Mouse (Mus musculus) myocyte (in vitro differentiated cells): ENCODE results near the gene Sema3a. TPM values are rescaled to one million over a fixed set of nuclear protein-coding genes. Genes with fewer than 3 reads are reported as not detected.
A peak's percentile ranks its signal among the peaks of the same experiment; 100 is the strongest.

Source experiments
- H3K27me3 ChIP-seq: one replicate; pipeline ENCODE4 v1.6.1; 2011; ENCODE audit not compliant: control insufficient read depth, insufficient read depth, insufficient read length
- H3K36me3 ChIP-seq: one replicate; pipeline ENCODE4 v1.6.1; 2011; ENCODE audit not compliant: control insufficient read depth, insufficient read depth
- H3K4me2 ChIP-seq: one replicate; pipeline ENCODE4 v1.6.1; 2011; ENCODE audit warnings: low read depth, control low read depth
- H3K4me3 ChIP-seq: one replicate; pipeline ENCODE4 v1.5.1; 2011; ENCODE audit warnings: mild to moderate bottlenecking, control low read depth, moderate library complexity
- H3K79me2 ChIP-seq: one replicate; pipeline ENCODE4 v1.6.1; 2011; ENCODE audit not compliant: control insufficient read depth, insufficient read depth
- H3ac ChIP-seq: one replicate; pipeline ENCODE4 v1.6.1; 2011; ENCODE audit not compliant: control insufficient read depth, insufficient read length
- CEBPB ChIP-seq: IDR thresholded peaks from 2 replicates; pipeline ENCODE4 v1.6.1; 2011; ENCODE audit warnings: mild to moderate bottlenecking, moderate library complexity; ENCODE audit not compliant: poor library complexity, insufficient read depth, severe bottlenecking
- E2F4 ChIP-seq: IDR thresholded peaks from one replicate; pipeline ENCODE4 v1.6.1; 2011; ENCODE audit warnings: mild to moderate bottlenecking, control low read depth, moderate library complexity; ENCODE audit not compliant: insufficient read depth
- MAX ChIP-seq: IDR thresholded peaks from one replicate; pipeline ENCODE4 v1.6.1; 2011; ENCODE audit warnings: low read depth, mild to moderate bottlenecking, control low read depth
- MYOD1 ChIP-seq, 3 experiments: IDR thresholded peaks; one replicate each; pipeline ENCODE4 v1.6.1; 2011; ENCODE audit warnings: control low read depth in 2 of 3, low read depth in 2 of 3, mild to moderate bottlenecking in 2 of 3, moderate library complexity in 1 of 3; ENCODE audit not compliant: insufficient read length in 2 of 3, control insufficient read depth in 1 of 3
- POLR2A ChIP-seq: IDR thresholded peaks from one replicate; pipeline ENCODE4 v1.6.1; 2011; ENCODE audit warnings: low read depth, mild to moderate bottlenecking, control low read depth, moderate library complexity; ENCODE audit not compliant: insufficient read length
- POLR2AphosphoS2 ChIP-seq: IDR thresholded peaks from one replicate; pipeline ENCODE4 v1.6.1; 2011; ENCODE audit warnings: low read depth, control low read depth; ENCODE audit not compliant: insufficient read length
- REST ChIP-seq: IDR thresholded peaks from one replicate; pipeline ENCODE4 v1.6.1; 2011; ENCODE audit warnings: mild to moderate bottlenecking, control low read depth, moderate library complexity; ENCODE audit not compliant: insufficient read depth, insufficient read length
- SRF ChIP-seq: IDR thresholded peaks from one replicate; pipeline ENCODE4 v1.6.1; 2011; ENCODE audit warnings: low read depth; ENCODE audit not compliant: control insufficient read depth, insufficient read length
- TCF12 ChIP-seq: IDR thresholded peaks from one replicate; pipeline ENCODE4 v1.6.1; 2011; ENCODE audit warnings: mild to moderate bottlenecking, control low read depth; ENCODE audit not compliant: poor library complexity, insufficient read depth, severe bottlenecking
- TCF3 ChIP-seq: IDR thresholded peaks from one replicate; pipeline ENCODE4 v1.6.1; 2011; ENCODE audit warnings: low read depth, control low read depth; ENCODE audit not compliant: insufficient read length
- USF1 ChIP-seq: IDR thresholded peaks from one replicate; pipeline ENCODE4 v1.6.1; 2011; ENCODE audit warnings: low read depth, mild to moderate bottlenecking, control low read depth, moderate library complexity
- polyA plus RNA-seq: library from polyadenylated mRNA; unstranded; fragments of >200 nt; fragmentation: generic; extraction: Trizol; gene quantifications from one replicate; pipeline ENCODE4 v1.2.1, GENCODE M21; 2012; ENCODE audit warnings: missing spikeins

Gene Sema3a
- polyA plus RNA-seq, 1 experiment, result 7.2 TPM

DNA sequence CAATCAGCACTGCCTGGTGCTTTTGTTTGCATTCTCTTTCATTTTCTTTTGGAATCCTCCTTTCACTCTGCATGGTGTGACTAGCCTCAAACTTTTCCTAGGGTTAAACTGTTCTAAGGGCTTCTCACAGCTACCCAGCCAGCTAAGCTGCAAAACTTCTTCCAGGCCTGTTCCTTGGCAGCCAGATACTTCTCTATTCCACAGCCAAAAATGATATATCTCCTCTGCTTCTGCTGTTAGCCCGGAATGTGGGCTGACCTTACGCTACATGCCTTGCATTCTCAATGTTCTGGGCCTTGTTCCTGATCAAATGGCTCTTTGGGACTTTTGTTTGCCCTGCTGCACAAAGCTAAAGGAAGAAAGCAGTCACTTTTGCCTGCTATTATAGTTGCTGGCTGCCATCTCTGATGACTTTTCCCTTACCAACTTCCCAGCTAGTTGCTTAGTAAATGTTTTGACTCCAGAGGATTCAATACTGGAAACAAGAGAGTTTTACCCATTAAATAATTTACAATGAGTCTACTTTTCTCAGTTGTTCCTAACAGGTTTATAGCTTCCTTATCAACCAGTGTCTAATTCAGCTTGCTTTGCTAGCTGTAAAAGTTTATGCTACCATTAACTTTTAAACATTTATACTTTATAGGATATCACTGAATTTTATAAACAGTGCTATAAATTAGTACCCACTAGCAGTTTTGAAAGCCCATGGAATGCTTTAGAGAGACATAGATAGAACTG is 422.4 kb downstream of the Sema3a start:
- Histone ChIP-seq H3K4me2 (no peak overlapping the region), H3K36me3 (no peaks in the 10 kb centered on the region), H3K79me2 (no peaks in the 10 kb centered on the region), H3K4me3 (no peak overlapping the region), H3ac (no peak overlapping the region), H3K27me3 (no peaks in the 10 kb centered on the region)
- TF ChIP-seq TCF3, result no peak
- no peak for TF ChIP-seq E2F4
- TF ChIP-seq REST, result no peak
- TF ChIP-seq MAX, result no peak
- TF ChIP-seq POLR2A, result no peak
- TF ChIP-seq SRF, result no peak
- no peak for TF ChIP-seq CEBPB
- no peak for TF ChIP-seq POLR2AphosphoS2

GRCm38 (mm10) chr5:13548210-13548554 is 423.0 kb downstream of the Sema3a start:
- H3K79me2 ChIP-seq, result no peaks in the 10 kb centered on the region
- no peak overlapping the region for H3K4me3 ChIP-seq
- H3K4me2 ChIP-seq, result no peak overlapping the region
- TF ChIP-seq CEBPB, result no peak
- no peak for TF ChIP-seq USF1
- no peak overlapping the region for H3ac ChIP-seq
- H3K27me3 ChIP-seq, result no peaks in the 10 kb centered on the region
- H3K36me3 ChIP-seq, result no peaks in the 10 kb centered on the region

GRCm38 (mm10) chr5:13549080-13549479 is 423.9 kb downstream of the Sema3a start:
- no peaks in the 10 kb centered on the region for H3K27me3 ChIP-seq
- no peaks in the 10 kb centered on the region for H3K36me3 ChIP-seq
- H3K4me2 ChIP-seq, result no peak overlapping the region
- no peaks in the 10 kb centered on the region for H3K79me2 ChIP-seq
- no peak for TF ChIP-seq REST
- TF ChIP-seq POLR2A, result no peak
- no peak for TF ChIP-seq TCF3
- TF ChIP-seq MAX, result no peak
- no peak for TF ChIP-seq POLR2AphosphoS2
- TF ChIP-seq MYOD1 (IDR thresholded peaks at IDR 0.05; ENCODE audit: control insufficient read depth in 1 of 3, insufficient read length in 2 of 3, low read depth in 2 of 3), result peak in 1 of 3 experiments; percentile 36
- no peak for TF ChIP-seq USF1
- no peak overlapping the region for H3K4me3 ChIP-seq
- H3ac ChIP-seq, result no peak overlapping the region

DNA sequence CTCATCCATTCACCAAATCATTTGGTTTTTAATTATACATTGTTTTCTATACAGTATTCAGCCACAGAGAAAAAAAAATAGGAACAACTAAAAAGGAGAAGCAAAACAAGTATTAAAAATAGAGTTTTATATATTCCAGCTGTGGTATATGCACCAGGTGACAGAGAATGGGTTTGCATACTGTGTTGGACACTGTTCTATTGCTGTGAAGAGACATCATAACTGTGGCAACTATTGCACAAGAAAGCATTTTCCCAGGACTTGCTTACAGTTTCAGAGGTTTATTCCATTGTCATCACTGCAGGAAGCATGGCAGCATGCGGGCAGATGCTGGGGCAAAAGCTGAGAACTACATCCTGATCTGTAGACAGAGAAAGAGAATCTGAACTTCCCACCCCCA is 425.7 kb downstream of the Sema3a start:
- no peaks in the 10 kb centered on the region for H3K36me3 ChIP-seq
- H3K27me3 ChIP-seq, result no peaks in the 10 kb centered on the region
- no peak overlapping the region for H3K4me2 ChIP-seq
- H3K79me2 ChIP-seq, result no peaks in the 10 kb centered on the region
- TF ChIP-seq CEBPB, result no peak
- no peak for TF ChIP-seq POLR2AphosphoS2
- no peak for TF ChIP-seq USF1
- TF ChIP-seq MAX, result no peak
- no peak for TF ChIP-seq SRF
- H3K4me3 ChIP-seq, result no peak overlapping the region
- H3ac ChIP-seq, result no peak overlapping the region

GRCm38 (mm10) chr5:13557257-13557656 is 432.0 kb downstream of the Sema3a start:
- Histone ChIP-seq H3K79me2 (no peaks in the 10 kb centered on the region), H3K27me3 (no peaks in the 10 kb centered on the region), H3K4me2 (no peak overlapping the region), H3ac (no peak overlapping the region), H3K36me3 (peaks cover 21% of the 10 kb centered on the region), H3K4me3 (no peak overlapping the region)
- TF ChIP-seq POLR2A, result no peak
- no peak for TF ChIP-seq MAX
- TF ChIP-seq CEBPB, result no peak
- no peak for TF ChIP-seq USF1
- no peak for TF ChIP-seq SRF
- TF ChIP-seq REST, result no peak
- TF ChIP-seq TCF12, result no peak

- TF ChIP-seq REST, result no peak
- peak; percentile 75 for TF ChIP-seq CEBPB
- H3K36me3 ChIP-seq, result peaks cover 24% of the 10 kb centered on the region
- no peaks in the 10 kb centered on the region for H3K27me3 ChIP-seq
- H3K4me2 ChIP-seq, result no peak overlapping the region
- H3K4me3 ChIP-seq, result no peak overlapping the region
- no peak overlapping the region for H3ac ChIP-seq
- H3K79me2 ChIP-seq, result no peaks in the 10 kb centered on the region
Observed at GRCm38 (mm10) chr5:13573867-13574266, 448.7 kb downstream of the Sema3a start.
